Mouse (Mus musculus) liver, postnatal 0 days (tissue): ENCODE measurements around the gene Gm9044.

Experiments used
- CTCF ChIP-seq: sonication (generic); IDR thresholded peaks from 2 replicates; pipeline ENCODE4 v1.5.1; 2016; ENCODE audit warnings: antibody characterized with exemption, low read depth
- EP300 ChIP-seq: IDR thresholded peaks from 2 replicates; pipeline ENCODE4 v1.6.1; 2016; ENCODE audit warnings: antibody characterized with exemption, low read depth, mild to moderate bottlenecking

DNA sequence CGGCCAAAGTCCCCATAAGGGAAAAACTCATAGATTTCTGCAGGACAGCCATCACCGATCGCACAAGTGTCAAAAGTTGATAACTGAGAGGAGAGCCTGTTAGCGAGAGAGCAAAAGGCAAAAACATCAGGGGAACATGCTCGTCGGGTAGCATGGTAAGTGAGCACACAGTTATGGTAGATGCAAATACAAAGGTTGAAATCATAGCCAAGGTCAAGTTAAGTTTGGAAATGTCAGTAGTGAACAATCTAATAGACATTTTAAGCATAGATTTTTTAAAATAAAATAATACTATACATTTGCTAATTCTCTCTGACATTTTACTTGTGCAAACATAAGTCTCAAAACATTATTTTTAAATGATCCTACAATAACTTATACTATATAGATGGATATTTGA is 37.3 kb downstream of the Gm9044 start, which contains the start of gene Iltifb:
- TF ChIP-seq CTCF = no peak
- TF ChIP-seq EP300 = no peak
